Mouse (Mus musculus) thymus, postnatal 25 days (tissue): Measurements from ENCODE around the gene Zfp976.
"Not testable (repeated sequence)": the region's sequence is repeated elsewhere in the genome, so short reads cannot be mapped to it uniquely, and the experiment has no call there.

Source experiments
- DNase-seq: peaks from one replicate; pipeline ENCODE4 v3.0.0; 2022

Gene Zfp976

DNA sequence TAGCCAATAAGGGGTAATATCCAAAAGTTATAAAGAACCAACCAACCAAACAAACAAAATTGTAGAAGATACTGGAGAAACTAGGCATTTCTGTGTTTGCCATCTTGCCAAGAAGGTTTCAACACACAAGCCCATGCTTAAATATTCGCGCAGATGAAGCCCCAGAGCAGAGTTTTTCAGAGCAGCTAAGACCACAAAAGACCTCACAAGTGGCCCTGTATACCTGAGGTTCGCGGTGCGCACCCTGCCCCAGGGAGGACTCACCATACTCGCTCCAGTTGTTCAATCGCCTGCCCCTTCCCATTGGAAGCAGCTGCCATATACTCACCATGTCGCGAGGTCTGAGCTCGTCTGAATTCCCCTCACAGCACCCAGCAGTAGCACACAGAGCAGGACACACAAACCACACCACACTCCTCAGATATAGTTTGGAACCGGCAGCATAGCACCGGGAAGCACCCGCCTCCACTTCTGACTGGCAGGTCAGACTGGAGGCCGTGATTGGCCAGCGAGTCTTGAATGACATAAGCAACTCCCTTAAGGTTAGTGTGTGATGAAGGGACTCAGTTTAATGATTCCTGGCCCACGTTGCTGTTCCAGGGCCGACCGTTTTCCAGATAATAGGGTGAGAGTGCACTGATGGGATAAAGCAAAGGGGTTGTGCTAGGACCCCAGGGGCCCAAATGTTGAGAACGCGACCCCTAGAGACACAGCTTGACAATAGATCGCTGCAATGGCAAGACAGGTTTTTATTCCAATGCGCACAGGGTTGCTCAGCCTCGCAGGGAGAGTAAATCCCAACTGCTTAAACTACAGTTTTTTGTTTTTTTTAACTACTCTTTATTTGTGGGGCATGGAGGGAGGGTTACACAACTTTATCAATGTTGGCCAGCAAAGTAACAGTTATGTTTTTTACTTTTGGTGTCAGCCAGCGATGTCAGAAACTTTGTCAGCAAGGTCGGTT is at the start of gene Zfp976:
TSS of gene Zfp976 (minus strand) at position 437 of the 964 bp plus-strand sequence.
- DNase-seq = peak; percentile 33

DNA sequence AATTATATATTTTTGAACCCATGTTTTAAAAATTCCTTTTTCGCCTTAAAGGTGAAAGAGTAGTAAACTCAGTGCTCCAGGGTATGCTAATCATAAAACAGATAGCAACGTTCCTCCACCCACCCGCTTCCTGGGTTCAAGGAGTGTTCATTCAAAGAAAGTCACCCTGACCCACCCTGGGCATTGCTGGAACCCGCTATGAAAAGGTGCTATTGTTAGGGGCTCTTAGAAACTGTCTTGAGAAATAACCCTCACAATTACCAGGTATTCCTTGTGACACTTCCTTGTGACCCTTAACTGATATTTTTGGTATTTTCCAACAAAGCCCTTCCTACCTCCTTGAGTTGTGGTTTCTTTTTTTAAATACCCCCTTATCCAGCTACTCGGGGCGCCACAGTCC is 37.7 kb upstream of the Zfp976 start:
- DNase-seq = not testable (repeated sequence)

DNA sequence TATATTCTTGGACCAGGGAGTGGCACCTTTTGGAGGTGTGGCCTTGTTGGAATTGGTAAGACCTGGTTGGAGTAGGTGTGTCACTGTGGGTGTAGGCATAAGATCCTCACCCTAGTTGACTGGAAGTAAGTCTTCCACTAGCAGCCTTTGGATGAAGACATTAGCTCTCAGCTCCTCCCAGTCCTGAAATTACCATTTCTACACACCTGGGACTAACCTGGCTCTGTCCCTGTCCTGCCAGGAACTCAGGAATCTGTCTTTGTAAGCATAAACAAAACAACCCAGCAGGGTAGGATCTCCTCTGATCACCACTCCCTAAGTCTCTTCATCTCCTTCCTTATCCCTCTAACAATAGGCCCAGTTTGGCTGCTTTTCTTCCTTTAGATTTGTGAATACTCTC is 37.3 kb upstream of the Zfp976 start:
- not testable (repeated sequence) for DNase-seq

DNA sequence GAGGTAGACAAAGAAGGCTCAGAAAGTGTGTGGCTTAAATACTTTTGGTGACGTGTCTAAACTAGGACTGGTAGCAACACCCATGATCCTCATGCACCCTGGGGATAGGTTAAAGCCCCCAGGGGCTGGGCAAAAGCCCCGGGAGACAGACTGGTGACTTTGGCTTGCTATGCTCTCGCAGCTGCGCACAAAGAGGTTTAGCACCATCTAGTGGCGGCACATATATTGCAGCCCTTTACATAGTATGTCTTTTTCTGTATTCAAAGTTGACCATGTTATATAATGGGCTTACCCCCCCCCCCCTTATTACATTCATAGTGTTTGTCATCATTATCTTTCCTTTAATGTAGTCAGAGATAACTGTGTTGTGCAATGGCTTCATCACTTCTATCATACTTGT is 17.8 kb upstream of the Zfp976 start:
- DNase-seq = peak; percentile 11

DNA sequence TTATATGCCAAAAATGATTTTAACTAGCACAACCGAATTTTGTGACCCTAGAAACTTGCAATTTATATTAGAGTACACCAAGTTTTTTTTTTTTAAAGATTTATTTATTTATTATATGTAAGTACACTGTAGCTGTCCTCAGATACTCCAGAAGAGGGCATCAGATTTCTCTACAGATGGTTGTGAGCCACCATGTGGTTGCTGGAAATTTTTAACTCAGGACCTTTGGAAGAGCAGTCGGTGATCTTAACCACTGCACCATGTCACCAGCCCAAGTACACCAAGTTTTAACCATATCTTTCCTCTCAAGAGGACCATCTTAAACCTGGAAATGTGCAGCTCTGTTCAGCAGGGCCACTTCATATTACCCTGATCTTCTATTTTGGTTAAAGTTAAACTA is 12.8 kb upstream of the Zfp976 start:
- DNase-seq = not testable (repeated sequence)

DNA sequence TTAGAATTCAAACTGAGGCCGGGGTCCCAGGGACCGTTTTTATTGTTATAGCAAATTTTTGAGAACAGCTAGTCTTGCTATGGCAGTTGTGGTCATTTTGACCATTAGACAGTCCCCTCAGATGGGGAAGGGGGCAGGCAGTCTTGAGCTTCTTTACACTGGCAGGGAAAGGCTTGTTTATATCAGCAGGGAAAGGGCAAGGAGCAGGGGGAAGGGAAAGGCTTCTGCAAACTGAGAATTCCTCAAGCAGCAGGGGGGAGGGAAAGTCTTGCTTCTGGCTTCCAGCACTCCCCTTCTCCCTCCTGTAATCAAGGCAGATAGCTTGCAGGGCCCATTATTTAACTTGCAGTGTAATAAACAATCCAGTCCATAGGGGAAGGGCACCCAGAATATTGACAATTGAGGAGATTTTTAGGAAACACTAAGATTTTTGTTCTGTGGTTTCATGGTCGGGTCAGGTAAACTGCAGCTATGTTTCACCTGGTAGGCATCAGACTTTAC is 782 bp upstream of the Zfp976 start:
- DNase-seq = not testable (repeated sequence)

DNA sequence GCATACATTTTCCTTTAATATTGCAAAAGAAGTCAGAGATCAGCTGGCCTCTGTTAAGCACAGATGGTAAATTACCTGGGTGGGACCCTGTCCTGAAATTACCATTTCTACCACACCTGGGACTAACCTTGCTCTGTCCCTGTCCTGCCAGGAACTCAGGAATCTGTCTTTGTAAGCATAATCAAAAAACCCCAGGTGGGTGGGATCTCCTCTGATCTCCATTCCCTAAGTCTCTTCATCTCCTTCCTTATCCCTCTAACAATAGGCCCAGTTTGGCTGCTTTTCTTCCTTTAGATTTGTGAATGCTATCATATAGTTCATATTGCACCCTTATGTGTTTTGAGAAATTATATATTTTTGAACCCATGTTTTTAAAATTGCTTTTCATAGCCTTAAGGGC is 11.4 kb downstream of the Zfp976 start:
- not testable (repeated sequence) for DNase-seq

DNA sequence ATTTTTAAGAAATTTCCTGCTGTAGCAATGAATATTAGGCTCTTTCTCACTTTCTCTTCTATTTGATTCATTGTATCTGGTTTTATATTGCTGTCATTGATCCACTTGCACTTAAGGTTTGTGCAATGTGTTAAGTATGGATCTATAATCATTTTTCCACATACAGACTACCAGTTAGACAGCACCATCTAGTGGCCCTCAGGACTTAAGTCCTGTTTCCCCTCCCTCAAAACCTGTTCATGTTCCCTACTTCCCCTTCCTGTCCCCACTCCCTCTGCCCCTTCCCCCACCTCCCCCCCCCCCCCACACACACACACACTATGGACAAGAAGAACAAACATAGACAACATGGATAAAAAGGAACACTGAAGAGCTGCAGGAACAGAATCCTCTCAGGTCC is 46.7 kb downstream of the Zfp976 start:
- not testable (repeated sequence) for DNase-seq

DNA sequence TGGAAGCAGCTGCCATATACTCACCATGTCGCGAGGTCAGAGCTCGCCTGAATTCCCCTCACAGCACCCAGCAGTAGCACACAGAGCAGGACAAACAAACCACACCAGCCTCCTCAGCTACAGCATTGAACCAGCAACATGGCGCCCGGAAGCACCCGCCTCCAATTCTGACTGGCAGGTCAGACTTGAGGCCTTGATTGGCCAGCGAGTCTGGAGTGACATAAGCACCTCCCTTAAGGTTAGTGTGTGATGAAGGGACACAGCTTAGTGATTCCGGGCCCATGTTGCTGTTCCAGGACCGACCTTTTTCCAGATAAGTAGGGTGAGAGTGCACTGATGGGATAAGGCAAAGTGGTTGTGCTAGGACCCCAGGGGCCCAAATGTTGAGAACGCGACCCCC is 50.0 kb downstream of the Zfp976 start, which contains the start of gene Zfp977:
TSS of gene Zfp977 (minus strand) at position 135 of the 400 bp plus-strand sequence.
- DNase-seq = not testable (repeated sequence)

DNA sequence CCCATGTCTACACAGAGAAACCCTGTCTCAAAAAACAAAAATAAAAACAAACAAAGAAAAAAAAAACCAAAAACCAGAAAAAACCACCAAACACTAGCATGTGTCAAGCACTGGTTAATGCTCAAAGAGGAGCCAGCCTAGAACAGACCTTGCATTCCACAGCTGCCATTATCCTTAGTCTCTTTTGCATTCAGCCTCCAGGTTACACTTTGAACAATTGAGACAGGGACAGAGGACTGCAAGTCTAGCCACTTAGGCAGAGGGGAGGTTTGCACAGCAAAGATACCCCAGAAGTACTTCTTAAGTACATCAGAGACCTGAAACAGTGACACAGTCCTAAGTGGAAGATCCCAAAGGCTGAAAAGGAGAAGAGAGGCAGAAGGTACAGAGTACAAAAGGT is 51.1 kb downstream of the Zfp976 start:
- DNase-seq = not testable (repeated sequence)

DNA sequence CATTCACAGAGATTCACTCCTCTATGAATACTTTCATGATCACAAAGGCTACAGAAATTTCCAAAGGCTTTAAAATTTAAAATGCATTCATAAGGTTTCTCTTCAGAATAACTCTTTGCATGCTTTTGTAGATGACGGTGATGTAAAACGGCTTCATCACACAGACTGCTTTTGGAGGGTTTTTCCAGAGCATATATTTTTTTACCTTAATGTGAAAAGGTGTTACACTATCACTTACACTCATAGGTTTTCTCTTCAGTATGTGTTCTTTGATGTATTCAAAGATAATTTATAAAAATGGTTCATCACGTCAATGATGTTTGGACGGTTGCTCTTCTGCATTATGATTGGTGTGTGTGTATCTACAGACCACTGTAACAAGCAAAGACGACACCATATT is 63.9 kb downstream of the Zfp976 start, which contains the start of gene Gm21028:
TSS of gene Gm21028 (minus strand) at position 101 of the 400 bp plus-strand sequence.
- no peak for DNase-seq
